Mouse (Mus musculus) lung, postnatal 4 days (tissue): Measurements from ENCODE around the gene 9430097D07Rik.

ENCODE experiments used
- DNase-seq, 2 experiments: peaks; one replicate each; pipeline ENCODE4 v3.0.0; 2021

Gene 9430097D07Rik

DNA sequence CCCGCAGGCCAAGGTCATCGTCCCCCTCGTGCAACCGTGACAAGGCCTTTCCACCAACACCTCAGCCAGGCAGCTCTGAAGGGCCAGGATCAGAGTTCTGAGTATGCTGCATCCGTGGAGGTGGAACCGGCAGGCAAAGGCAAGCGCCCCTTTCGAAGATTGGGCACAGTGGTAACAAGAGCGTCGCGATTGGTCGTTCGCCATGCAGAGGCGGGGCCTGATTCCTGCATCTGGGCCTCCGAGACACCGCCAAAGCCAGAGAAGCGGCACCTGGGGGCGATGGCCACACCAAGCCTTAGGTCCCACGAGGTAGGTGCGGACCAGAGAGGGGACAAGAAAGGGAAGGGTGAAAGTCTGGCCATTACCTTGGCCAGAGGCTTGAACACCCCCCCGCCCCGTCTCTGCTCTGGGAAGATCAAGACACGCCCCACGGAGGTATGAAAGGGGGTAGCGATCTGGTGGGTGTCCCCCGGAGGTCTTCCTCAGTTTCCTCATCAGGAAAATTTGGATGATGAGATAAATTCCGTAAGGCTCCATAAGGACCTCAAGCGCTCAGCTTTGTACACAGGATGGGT is at the start of gene 9430097D07Rik:
TSS of gene 9430097D07Rik (minus strand) at position 99 of the 575 bp plus-strand sequence.
- DNase-seq, result peak in 1 of 2 experiments; percentile 38

DNA sequence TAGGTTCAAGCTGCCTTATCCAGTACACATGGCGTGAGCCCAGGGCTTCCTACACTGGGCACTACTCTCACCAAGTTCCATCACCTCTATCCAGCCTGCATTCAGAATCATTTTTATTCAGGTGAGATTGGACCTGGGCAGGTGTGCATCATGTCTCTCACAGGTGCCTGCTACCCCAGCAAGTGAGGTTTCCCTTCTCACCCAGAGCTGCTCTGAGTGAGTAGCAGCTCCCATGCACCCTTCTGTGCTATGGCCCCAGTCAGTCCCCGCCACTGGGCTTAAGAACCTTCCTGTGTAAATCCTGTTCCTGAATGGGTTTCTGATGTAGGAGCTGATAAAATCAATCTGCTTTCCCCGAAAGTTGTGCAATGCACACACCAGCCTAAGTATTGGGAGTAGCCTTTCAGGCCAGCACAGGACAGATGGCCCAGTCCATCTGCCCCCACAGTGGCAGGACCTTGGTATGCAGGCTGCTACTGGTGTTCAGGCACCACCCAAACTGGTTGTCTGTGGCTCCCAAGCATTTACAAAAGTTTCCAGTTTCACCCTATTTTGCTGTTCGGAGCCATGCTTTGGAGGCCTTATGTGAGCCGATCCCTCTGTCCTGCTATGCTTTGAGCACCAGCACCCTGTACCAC is 48.7 kb upstream of the 9430097D07Rik start:
- DNase-seq, result no peak

DNA sequence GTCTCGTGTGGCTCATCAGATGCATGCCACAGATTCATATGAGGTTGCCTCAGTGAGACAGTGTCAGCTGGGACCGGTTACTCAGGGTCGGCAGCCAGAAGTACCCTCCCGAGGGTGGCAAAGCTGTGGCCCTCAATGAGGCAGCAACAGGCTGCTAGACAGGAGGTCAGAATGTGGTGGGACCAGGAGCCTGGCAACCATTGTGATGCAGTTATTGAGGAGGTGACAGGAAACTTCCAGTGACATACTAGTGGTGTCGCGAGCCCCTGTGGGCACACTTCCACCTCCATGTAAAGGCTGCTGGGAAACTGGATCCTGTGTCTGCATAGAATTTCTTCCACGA is 46.0 kb upstream of the 9430097D07Rik start, which contains the start of gene Ak1:
TSS of gene Ak1 (plus strand) at position 242 of the 343 bp plus-strand sequence.
- no peak for DNase-seq

DNA sequence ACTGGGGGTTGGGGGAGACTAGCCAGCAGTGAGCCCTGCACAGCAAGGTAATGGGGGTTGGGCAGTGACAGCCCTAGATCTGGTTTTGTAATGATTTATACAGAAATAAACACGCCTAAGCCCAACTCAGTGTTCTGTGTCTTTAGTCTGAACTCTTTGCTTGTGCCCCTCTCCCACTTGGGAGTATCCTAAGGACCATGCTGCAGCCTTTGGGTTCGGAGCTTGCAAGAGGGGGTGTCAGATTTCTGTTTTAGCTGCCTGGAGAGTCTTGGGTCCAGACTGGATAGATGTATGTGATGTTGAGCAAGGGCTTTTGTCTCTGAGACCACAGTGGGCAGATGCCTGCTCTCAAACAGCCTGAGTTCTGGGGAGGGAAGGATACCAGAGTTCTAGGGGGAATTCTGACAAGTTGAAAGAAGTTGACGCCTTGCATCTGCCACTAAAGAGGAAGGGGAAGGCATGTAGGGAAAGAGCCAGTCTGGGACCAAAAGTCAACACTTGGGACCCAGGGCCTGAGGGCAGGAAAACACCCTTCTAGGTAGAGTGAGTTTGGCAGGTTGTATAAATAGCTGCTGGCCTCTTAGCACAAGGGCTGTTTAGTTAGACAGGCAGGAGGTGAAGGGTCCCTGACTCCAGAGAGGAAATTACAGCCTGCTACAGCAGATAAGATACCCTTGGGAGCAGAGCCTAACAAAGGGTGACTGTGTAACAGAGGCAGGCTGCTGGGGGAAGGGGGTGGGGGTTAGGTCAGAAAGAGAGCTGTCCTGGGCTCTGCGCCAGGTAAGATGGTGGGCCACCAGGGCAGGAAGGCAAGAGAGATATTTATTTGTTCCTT is 45.4 kb upstream of the 9430097D07Rik start:
- peak; percentile 75 to 86 for DNase-seq

DNA sequence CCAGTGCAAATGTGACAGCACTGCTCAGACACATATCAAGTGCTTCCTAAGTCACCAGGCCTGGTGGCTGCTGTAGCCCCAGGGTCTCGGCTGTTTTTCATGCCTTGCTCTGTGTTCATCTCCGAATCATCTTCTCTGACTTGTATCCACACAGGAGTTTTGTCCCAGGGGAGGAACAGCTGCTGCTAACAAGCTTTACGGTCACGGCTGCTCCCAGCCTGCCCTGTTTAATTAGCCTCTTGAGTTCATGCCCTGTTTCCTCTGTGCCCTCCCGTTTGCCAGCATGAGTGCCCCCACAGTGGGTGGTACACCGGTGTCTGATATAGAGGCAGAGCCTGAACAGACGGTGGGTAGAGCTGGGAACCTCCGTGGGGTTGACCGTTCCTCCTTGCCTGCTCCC is 42.6 kb upstream of the 9430097D07Rik start:
- no peak for DNase-seq

DNA sequence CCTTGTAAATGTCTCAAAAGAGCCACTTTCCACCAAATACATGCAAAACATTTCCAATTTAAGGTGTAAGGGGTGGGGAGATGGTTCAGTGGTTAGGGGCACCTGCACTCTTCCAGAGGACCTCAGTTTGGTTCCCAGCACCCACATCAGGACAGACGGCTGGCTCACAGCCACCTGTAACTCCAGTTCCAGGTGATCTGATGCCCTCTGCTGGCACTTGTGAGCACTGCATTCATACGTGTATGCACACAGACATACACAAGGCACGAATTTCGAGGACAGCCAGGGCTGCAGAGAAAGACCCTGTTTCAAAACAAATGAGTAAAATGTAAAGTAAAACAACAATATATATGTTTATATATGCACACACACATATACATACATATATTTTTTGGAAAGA is 42.1 kb upstream of the 9430097D07Rik start:
- no peak for DNase-seq

DNA sequence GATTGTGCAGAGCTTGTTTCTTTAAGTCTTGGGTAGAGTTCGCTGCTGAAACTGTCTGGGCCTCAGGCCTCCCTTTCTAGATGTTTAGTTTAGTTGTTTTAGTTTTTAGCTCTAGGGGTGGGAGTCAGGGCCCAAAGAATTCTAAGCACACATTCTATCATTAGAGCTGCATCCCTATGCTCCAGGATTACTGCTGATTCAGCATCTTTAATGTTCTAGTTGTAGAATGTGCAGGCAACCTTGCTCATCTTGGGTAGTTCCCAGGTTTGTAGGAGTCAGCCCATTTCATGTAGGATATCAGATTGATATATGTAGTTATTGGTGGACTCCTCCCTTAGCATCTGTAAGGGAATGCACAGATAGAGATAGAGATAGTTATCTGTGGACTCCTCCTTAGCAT is 41.6 kb upstream of the 9430097D07Rik start:
- no peak for DNase-seq

DNA sequence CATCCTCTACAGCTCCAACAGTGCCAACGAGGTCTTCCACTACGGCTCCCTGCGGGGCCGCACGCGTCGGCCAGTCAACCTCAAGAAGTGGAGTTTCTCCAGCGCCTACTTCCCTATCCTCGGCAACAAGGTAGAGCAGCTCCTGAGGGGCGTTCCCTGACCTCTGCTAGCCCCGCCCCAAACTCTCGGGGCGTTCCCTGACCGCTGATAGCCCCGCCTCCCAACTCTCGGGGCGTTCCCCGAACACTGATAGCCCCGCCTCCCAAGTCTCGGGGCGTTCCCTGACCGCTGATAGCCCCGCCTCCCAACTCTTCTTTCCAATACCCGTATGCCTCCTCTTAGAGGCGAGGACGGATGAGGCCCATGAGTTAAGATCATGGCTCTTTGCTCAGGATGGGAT is 36.8 kb upstream of the 9430097D07Rik start:
- DNase-seq, result no peak

DNA sequence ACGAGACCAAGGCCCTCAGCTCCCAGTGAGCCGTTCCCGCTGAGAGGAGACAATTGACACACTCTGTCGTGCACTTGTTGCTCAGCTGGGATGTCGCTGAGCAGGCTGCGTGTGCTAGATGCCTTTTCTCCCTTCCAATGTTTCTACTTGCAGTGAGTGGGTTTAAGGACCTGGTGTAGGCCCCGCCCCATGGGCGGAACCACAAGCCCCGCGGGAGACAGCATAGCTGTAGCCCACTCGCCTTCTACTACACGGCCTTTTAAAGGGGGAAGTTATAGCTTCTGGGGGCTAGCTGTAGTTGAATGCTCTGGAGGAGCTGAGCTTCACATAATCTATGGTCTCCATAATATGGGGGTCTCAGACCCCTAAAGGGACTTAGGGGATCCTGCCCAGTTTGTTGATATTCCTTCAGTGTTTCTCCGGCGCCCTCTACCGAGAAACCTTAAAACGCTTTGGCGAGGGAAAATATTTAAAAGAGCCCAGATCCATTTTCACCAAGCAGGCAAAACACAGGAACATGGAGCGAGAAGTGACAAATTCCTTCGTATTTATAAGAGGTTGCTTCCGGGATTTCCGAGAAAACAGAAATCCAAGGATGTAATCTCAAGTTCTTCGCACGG is 35.2 kb upstream of the 9430097D07Rik start:
- DNase-seq, result peak; percentile 65 to 75

DNA sequence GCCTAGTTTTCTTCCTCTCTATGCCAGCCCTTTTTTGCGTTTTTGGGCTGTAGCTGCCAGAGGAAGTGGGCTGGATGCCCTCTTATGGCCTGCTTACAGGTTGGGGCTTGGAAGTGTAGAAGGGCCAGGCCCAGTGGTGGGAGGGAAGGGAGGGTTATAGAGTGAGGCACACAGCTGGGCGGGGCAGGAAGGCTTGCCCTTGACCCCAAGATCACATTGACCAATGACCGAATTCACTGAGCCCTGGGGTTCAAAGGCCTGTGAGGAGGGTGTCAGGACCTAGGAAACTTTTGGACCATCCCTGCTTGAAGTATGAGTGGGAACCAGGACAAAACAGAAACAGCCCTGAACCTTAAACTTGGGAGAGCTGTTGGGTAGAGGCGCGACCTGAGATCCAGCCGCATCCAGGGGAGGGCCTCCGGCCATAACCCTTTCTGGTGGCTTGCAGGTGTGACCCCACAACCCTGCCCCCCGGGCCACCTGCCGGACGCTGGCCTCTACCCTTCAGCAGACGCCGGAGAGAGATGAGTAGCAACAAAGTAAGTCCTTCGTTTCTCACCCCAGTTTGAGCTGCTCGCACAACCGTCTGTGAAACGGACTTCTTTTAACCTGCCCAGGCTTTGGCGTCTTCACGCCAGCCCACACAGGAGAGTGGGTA is 33.4 kb upstream of the 9430097D07Rik start:
- DNase-seq, result no peak

DNA sequence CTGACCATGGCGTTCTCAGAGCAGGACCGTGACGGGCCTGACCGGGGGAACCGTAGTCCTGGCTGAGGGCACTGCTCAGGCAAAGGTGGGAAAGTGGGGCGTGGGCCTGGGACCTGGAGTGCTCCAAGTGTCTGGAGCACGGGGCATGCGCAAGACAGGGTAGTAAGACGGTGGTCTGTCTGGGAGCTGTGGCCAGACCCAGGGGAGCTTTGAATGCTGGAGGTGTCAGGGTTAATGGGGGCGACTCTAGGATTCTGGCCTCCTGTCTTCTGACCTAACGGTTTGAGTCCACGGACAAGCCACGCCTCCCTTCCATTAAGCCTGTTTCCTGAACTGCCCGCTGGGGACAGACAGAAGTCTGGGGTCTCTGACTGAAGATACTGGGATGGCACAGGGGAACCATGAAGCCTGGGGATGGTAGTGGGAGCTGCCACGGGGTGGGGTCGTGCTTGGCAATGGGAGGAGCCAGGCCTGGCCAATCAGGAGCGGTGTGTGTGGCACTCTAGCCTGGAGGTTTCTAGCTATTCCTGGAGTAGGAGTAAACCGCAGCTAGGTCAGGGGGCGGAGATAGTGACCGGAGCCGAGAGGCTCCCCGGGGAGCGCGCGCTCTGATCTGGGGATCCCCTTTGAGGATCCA is 32.8 kb upstream of the 9430097D07Rik start:
- peak; percentile 73 to 75 for DNase-seq

DNA sequence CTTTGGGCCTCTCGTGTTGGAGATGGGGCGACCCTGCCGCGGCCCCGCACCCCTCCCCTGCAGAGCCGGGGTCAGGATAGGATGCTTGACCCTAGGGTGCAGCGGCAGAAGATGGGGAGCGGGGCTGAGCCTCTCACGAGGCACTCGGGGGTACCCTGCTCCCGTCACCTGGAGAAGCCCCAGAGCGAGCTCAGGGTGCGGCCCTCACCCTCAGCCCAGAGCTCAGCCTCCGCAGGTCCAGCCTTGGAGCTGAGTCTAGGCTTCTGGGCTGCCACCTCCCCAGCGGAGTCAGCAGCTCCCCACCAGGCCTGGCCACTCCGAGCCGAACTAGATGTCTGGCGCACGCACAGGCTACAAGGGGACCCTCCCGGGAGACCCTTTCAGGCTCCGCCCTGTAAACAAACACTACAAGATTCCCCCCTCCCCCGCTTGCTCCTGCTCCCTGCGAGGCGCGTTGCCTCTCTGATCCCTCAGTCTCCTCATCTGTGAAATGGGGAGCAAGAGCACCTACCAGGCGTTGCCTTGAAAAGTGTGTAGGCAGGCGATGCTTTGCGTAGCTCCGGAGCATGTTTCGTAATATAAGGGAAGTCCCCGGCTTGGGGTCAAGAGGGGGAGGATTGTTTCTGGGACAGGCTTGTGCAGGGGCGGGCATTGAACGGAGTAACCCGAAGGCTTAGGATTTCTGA is 31.9 kb upstream of the 9430097D07Rik start:
- peak; percentile 56 for DNase-seq

DNA sequence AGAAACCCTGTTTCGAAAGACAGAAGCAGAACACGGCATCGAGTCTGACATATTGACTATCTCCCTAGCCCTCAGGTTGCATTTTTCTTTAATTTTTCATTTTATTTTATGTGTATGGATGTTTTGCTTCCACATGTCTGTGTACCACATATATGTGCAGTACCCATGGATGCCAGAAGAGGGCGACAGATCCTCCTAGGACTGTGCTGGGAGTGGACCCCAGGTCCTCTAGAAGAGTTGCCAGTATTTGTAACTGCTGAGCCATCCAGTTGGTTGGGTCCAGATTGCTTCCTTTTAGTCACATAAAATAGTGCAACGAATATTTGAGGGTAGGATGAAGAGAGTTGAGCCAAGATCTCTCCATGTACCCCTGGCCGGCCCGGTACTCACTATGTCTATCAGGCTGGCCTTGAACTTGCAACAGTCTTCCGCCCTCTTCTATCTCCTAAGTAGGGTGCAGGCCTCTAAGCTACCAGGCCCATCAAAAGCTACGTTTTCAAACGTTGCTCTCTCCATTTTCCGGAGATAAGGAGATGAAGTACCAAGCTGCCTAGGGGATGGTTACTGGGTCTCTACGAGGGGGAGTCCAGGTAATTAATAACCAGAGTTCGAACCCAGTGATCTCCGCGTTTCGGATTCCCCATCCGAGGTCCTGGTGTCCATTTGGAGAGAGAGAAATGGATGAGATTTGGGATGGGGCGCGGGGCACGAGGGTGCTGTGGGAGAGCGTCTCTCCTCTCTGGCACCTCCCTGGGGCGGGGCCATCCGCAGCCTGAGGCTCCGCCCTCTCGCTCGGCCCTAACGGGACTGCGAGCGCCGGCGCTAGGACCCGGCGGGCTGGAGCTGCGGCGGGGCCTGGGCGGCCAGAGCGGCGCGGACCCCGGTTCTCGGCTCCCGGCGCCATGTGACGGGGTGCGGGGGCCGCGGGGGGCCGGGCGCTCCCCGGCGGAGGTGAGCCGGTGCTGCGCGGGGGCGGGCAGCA is 31.0 kb upstream of the 9430097D07Rik start:
- DNase-seq, result peak; percentile 90 to 92

DNA sequence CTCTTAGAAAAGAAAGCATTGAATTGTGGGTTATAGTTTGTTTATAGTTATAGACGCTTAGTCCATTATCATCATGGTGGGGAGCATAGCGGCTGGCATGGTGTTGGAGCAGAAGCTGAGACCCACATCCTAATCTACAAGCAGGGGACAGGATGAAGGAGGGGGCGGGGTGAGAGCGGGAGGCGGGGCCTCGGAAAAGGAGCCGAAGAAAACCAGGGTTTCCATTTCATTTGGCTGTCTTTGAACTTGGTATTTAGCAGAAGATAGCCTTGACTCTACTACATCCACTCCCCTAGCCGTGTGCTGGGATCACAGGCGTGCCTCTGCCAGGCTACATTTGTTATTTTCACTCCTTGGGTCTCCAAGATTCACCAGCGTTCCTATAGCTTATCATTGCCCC is 29.1 kb upstream of the 9430097D07Rik start:
- no peak for DNase-seq

DNA sequence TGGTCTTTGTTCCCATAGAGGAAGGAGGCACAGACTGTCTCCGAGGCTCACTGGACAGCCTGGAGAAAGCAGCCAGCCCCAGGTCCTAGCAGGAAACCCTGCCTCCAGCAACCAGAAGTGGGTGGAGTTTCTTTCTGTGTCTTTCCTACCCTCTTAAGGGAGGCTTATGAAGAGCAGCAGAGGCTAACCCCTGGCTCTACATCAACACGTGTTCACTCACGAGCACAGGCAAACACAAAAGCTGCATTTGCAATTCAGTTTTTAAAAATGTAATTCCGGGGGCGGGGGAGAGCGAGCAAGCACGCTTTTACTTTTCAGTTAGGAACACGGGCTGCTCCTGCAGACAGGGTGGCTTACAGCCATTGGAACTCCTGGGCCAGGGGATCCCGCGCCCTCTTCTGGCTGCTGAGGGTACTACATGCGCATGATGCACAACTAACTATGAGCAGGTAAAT is 27.1 kb upstream of the 9430097D07Rik start:
- peak; percentile 86 to 92 for DNase-seq

DNA sequence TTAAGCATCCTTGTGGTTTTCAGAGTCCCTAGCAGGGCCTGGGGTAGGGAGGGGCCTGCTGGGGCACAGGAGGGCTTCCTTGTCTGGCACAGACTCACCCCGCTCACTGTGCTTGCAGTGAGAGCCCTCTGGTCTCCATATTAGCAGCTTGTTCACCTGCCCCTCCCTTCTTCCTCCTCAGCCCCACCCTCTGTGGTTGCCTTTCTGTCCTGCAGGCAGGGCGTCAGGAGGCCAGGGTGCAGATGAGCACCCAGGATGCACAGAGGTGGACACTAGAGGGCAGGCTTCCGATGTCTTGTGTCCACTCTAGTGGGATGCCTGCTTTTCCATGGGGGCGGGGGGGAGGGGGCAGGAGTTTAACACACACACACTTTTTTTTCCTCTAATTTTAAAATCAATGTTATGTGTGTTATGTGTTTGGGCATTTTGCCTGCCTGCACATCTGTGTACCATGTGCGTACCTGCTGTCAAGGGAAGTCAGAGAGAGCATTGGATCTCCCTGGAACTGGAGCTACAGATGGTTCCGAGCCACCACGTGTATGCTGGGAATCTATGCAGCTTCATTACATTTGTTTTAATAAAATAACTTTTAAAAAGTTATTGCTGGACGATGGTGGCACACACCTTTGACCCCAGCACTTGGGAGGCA is 26.1 kb upstream of the 9430097D07Rik start:
- peak; percentile 67 to 69 for DNase-seq

DNA sequence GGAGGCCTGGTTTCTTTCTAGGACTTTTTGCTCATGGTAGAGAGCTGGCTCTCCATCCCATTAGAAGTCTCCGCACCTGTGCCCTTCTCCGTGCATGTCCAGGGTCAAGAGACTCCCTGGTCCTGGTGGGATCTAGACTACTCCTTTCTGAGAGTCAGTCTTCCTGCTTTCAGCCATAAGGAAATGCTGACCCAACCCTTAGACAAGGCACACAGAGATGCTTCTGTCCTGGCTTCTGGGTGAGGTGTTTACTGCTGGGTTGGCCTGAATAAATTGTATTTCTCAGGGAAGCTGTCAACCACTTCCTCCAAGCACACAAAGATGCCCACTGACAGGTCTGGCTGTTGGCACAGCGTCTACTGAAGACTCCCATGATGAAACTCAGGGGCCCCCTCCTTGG is 23.9 kb upstream of the 9430097D07Rik start, which contains the start of gene St6galnac6:
TSS of gene St6galnac6 (plus strand) at position 301 of the 400 bp plus-strand sequence.
- no peak for DNase-seq

DNA sequence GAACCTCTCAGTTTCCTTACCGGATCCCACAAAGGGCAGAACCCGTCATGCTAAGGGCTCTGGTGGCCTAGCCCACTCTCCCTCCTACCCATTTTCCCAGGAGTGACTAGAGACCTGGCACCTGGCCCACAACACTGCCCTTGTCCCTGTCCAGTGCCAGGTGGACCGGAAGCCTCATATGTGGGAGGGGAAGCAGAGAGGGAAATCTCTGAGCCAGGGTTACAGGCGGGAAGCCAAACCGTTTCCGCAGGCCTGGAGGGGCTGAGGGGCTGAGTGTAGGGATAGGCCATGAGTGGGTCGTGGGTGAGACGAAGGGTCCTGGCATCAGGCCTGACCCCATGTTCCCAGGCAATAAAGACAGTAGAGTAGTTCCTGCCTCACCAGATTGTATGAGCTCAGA is 23.0 kb upstream of the 9430097D07Rik start:
- no peak for DNase-seq

DNA sequence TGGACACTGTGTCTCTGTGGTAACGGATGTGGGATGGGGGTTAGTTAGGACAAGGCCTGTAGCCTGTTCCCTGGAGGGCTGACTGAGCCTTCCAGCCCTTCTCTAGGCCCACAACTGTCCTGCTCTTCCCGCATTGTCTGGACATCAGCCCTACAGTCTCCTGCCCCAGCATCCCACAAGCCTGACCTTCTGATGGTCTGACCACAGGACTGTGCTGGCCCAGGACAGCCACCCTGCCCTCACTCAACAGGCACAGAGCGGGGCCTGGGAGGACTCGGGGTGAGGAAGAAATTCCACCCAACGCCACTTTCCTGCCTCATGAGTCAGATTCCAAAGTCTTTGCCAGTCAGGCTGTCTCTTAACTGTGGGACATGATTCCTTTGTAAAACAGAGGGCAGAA is 22.2 kb upstream of the 9430097D07Rik start:
- DNase-seq, result no peak

DNA sequence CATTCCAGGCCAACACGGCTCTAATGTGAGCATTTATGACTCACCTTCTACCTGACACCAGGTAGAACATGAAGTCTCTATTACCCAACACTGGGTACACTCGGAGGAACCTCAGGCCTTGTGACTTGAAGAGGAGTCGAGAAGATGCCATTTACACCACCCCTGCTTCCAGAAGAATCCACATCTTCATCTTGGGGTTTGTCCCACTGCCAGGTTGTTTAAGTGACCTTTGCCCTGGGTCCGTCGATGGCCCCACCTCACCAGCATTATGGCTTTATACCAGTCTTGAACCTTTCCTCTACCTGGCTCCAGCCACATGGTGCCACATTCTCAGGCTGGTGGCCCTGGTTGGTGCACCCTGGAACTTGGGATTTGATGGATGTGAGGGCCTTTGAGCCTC is 21.8 kb upstream of the 9430097D07Rik start:
- DNase-seq, result no peak
